Mouse (Mus musculus): ENCODE results near the gene Slc27a2. TPM values are rescaled to one million over a fixed set of nuclear protein-coding genes. Genes with fewer than 3 reads are reported as not detected.

Slc27a2 gene
- polyA plus RNA-seq (2012; rRNA removed) = 7.6 and 9.0 TPM in 2 replicates

DNA sequence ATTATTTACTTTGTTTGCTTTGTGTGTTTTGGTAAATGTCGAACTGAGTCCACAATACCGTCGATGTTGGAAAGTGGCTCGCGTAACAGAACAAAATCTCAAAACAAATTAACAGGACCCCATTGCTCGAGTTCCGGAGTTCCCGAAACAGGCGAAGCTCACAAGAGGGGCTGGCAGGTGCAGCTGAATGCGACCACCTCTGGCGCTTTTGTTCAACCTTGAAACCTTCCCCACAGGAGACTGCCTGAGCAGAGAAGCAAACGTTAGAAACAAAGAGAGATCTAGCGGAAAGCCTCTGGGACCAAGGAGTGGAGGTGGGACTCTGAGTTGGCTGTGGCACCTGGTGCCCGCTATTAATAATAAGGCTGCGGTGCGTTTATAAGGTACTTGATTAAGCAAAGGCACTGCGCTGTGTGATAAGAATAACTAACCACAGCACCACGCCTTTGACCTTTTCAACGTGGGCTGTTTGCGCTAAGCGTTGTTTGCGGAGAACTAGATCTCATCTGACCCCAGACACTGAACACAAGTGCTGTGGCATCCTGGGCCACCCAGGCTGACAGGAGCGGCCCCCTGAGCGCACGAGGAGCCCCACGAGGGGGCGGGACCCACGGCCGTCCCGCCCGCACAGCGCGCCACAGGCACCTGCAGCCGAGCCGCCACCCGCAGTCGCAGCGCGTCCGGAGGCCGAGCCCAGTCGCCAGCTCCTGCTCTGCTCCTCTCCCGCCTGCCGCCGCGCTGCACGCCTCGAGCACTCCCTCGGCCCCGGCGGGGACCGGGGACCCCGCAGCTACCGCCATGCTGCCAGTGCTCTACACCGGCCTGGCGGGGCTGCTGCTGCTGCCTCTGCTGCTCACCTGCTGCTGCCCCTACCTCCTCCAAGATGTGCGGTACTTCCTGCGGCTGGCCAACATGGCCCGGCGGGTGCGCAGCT is at the start of gene Slc27a2:
Slc27a2 (plus strand) TSS at position 51 of the 934 bp plus-strand sequence.

DNA sequence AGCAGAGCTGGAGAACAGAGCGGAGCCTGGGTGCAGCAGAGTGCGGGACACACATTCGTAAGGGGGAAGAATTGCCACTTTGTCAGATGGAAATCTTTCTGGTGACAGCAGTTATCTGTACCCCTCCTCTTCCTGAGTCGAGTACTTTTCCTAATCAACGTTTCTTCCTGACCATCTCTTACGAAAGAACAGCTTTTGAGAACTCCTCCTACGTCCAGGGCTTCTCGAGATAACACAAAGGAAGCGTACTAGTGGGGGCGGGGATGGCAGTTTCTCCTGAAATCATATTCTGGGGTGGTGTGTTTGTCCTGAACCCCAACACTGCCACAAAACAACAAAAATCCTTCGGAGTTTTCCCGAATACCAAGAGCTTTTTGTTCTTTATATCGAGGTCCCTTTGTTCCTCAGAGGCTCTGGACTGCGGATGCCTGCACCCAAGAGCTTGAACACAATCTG is 67.1 kb downstream of the Slc27a2 start, which contains the start of gene Hdc:
Hdc (minus strand) TSS at position 51 of the 456 bp plus-strand sequence.

Other genes starting within 250 kb of the Slc27a2 start
- gene Atp8b4, start 51.7 kb upstream of the Slc27a2 start, polyA plus RNA-seq (2012; rRNA removed) = 0.09 and 0.29 TPM in 2 replicates
- gene Hdc, start 66.9 kb downstream of the Slc27a2 start, polyA plus RNA-seq (2012; rRNA removed) = 2.1 and 3.1 TPM in 2 replicates
- gene Gabpb1, start 123.9 kb downstream of the Slc27a2 start, polyA plus RNA-seq (2012; rRNA removed) = 38.4 and 42.1 TPM in 2 replicates
- gene Usp8, start 154.9 kb downstream of the Slc27a2 start, polyA plus RNA-seq (2012; rRNA removed) = 31.7 and 33.3 TPM in 2 replicates
- 0.98 and 1.0 TPM in 2 replicates for gene Usp50, start 231.1 kb downstream of the Slc27a2 start, polyA plus RNA-seq (2012; rRNA removed)

Measured in central nervous system, embryonic 14 days (tissue).